Mouse (Mus musculus) heart, postnatal 0 days (tissue): Measurements from ENCODE around the gene Cnot6.

Experiments used
- CTCF ChIP-seq: IDR thresholded peaks from 2 replicates; pipeline ENCODE4 v1.5.1; 2016; ENCODE audit warnings: antibody characterized with exemption, control low read depth, low read depth
- EP300 ChIP-seq: IDR thresholded peaks from 2 replicates; pipeline ENCODE4 v1.6.1; 2016; ENCODE audit warnings: antibody characterized with exemption, low read depth

DNA sequence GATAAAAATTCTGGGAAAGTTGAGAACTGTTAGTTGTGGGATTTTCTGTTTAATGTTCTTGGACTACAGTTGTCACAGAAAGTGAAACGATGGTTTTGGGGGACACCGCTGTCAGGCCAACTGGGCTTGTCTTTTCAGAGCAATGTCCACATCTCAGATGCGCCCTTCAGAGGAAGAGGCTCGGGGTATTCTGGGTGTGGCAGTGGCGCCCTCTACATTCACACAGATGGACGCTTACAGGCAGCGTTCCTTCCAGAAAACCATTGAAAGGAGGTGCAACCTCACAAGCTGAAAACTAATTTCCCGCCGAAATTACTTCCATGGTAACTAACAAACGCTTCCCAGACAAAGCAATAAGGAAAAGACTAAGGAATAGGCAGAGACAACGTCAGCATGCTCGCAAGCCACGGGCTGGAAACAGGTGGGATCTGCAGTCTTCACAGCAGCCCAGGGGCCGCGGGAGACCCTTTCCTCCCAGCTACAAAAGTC lies 50.2 kb downstream of the Cnot6 start:
- no peak for TF ChIP-seq CTCF
- no peak for TF ChIP-seq EP300
